Mouse (Mus musculus) kidney, adult 2 months (tissue): ENCODE measurements at regions not wholly inside any gene's neighbourhood (a gene's known extent, or its start where the extent isn't known, plus 50 kb on each side); places are given as distances from the start of the nearest gene placed in this dataset.

ENCODE experiments used
- DNase-seq: peaks from one replicate; pipeline ENCODE4 v3.0.0; 2021
- H3K27ac ChIP-seq: fragments of 200-500 bp; 2 replicates; pipeline ENCODE4 v1.5.1; 2012; ENCODE audit warnings: low read depth, low read length, control low read depth, inconsistent platforms; ENCODE audit not compliant: insufficient read depth
- H3K27me3 ChIP-seq: fragments of 200-500 bp; replicated peaks from 2 replicates; pipeline ENCODE4 v1.6.1; 2012; ENCODE audit warnings: mild to moderate bottlenecking, moderate library complexity, low read length, inconsistent platforms; ENCODE audit not compliant: control insufficient read depth, insufficient read depth
- H3K36me3 ChIP-seq: fragments of 200-500 bp; 2 replicates; pipeline ENCODE4 v1.6.1; 2012; ENCODE audit warnings: mild to moderate bottlenecking, moderate library complexity, low read length, inconsistent platforms; ENCODE audit not compliant: control insufficient read depth, insufficient read depth
- H3K4me1 ChIP-seq: fragments of 200-500 bp; 2 replicates; pipeline ENCODE4 v1.6.1; 2011; ENCODE audit warnings: low read length; ENCODE audit not compliant: control insufficient read depth, insufficient read depth
- H3K4me3 ChIP-seq: fragments of 200-500 bp; 2 replicates; pipeline ENCODE4 v1.5.1; 2011; ENCODE audit warnings: mild to moderate bottlenecking, low read depth, low read length, control low read depth; ENCODE audit not compliant: insufficient read depth
- CTCF ChIP-seq: fragments of 200-500 bp; conservative IDR thresholded peaks from 2 replicates; pipeline ENCODE4 v1.5.1; 2011; ENCODE audit warnings: low read depth, mild to moderate bottlenecking, control low read depth, low read length, moderate library complexity, mixed read lengths; ENCODE audit not compliant: insufficient read depth, insufficient read length
- POLR2A ChIP-seq: fragments of 200-500 bp; IDR thresholded peaks from one replicate; pipeline ENCODE4 v1.6.1; 2011; ENCODE audit warnings: low read depth, low read length, control low read depth
- WGBS: fragments of 180-500 bp; shearing (Covaris S2); methylation state at CpG from one replicate; pipeline ENCODE4 v1.1.7; 2018; 5-methylcytosine and 5-hydroxymethylcytosine counted together

- H3K36me3 ChIP-seq: no peaks in the 10 kb centered on the region
- TF ChIP-seq CTCF (no peak), POLR2A (no peak)
- no peaks in the 10 kb centered on the region; the same call in 1 of the 2 replicates for H3K4me1 ChIP-seq
- H3K27ac ChIP-seq: no peak overlapping the region
- WGBS: 89% methylated on average over 1 of the region's 1 CpGs
- no peak overlapping the region for H3K4me3 ChIP-seq
- no peak for DNase-seq
- H3K27me3 ChIP-seq: no peaks in the 10 kb centered on the region
These were observed 82.7 kb upstream of the Gm6993 start for GRCm38 (mm10) chr12:31157890-31158289.

- WGBS: 82% methylated on average over 4 of the region's 4 CpGs
These were observed 81.7 kb upstream of the Gm6993 start for GRCm38 (mm10) chr12:31158885-31159284.

GRCm38 (mm10) chr12:31159378-31159777, 81.2 kb upstream of the Gm6993 start:
- no peaks in the 10 kb centered on the region; the same call in 1 of the 2 replicates for H3K4me1 ChIP-seq
- TF ChIP-seq CTCF (no peak), POLR2A (no peak)
- no peaks in the 10 kb centered on the region for H3K27me3 ChIP-seq
- no peak for DNase-seq
- no peak overlapping the region for H3K27ac ChIP-seq
- H3K36me3 ChIP-seq: no peaks in the 10 kb centered on the region
- no peak overlapping the region for H3K4me3 ChIP-seq
- 68% methylated on average over 7 of the region's 7 CpGs for WGBS

More at GRCm38 (mm10) chr12:31158885-31159284, 81.7 kb upstream of the Gm6993 start:
- H3K4me1 ChIP-seq: no peaks in the 10 kb centered on the region; the same call in 1 of the 2 replicates
- no peak overlapping the region for H3K4me3 ChIP-seq
- no peaks in the 10 kb centered on the region for H3K27me3 ChIP-seq
- H3K36me3 ChIP-seq: no peaks in the 10 kb centered on the region
- no peak overlapping the region for H3K27ac ChIP-seq
- DNase-seq: no peak
- TF ChIP-seq POLR2A (no peak), CTCF (no peak)

- DNase-seq: peak; percentile 57
- TF ChIP-seq CTCF (no peak), POLR2A (no peak)
- no peaks in the 10 kb centered on the region for H3K27me3 ChIP-seq
- H3K27ac ChIP-seq: no peak overlapping the region; the same call in 1 of the 2 replicates
- 53% methylated on average over 4 of the region's 4 CpGs for WGBS
- H3K4me1 ChIP-seq: peaks cover 2% of the 10 kb centered on the region; the same call in 1 of the 2 replicates
- no peaks in the 10 kb centered on the region for H3K36me3 ChIP-seq
- no peak overlapping the region for H3K4me3 ChIP-seq
These were observed 72.2 kb upstream of the Gm6993 start for GRCm38 (mm10) chr12:31168221-31168890.

GRCm38 (mm10) chr12:31170111-31170510, 70.5 kb upstream of the Gm6993 start:
- H3K36me3 ChIP-seq: no peaks in the 10 kb centered on the region
- H3K27me3 ChIP-seq: no peaks in the 10 kb centered on the region
- H3K4me3 ChIP-seq: no peak overlapping the region
- no peak overlapping the region for H3K27ac ChIP-seq
- WGBS: 85% methylated on average over 6 of the region's 6 CpGs
- TF ChIP-seq POLR2A: no peak
- no peak for TF ChIP-seq CTCF
- H3K4me1 ChIP-seq: peaks cover 2% of the 10 kb centered on the region; the same call in 1 of the 2 replicates
- no peak for DNase-seq

GRCm38 (mm10) chr12:31170546-31171160, 69.9 kb upstream of the Gm6993 start:
- H3K27me3 ChIP-seq: no peaks in the 10 kb centered on the region
- H3K4me1 ChIP-seq: peaks cover 2% of the 10 kb centered on the region; the same call in 1 of the 2 replicates
- H3K27ac ChIP-seq: no peak overlapping the region
- H3K4me3 ChIP-seq: no peak overlapping the region
- 84% methylated on average over 10 of the region's 10 CpGs for WGBS
- DNase-seq: no peak
- H3K36me3 ChIP-seq: no peaks in the 10 kb centered on the region
- TF ChIP-seq CTCF: no peak
- no peak for TF ChIP-seq POLR2A

- Histone ChIP-seq H3K4me3 (no peak overlapping the region), H3K27me3 (no peaks in the 10 kb centered on the region), H3K27ac (no peak overlapping the region), H3K36me3 (no peaks in the 10 kb centered on the region), H3K4me1 (peaks cover 2% of the 10 kb centered on the region; the same call in 1 of the 2 replicates)
- no peak for DNase-seq
- TF ChIP-seq POLR2A (no peak), CTCF (no peak)
- 78% methylated on average over 4 of the region's 4 CpGs for WGBS
These were observed 68.6 kb upstream of the Gm6993 start for GRCm38 (mm10) chr12:31171992-31172391.
